Mouse (Mus musculus) cerebellum, postnatal 10 days (tissue): ENCODE results near the gene Zrsr1.

ENCODE experiments used
- DNase-seq, 2 experiments: peaks; one replicate each; pipeline ENCODE4 v3.0.0; 2021; ENCODE audit warnings: mixed read lengths in 2 of 2

The Zrsr1 gene

GRCm38 (mm10) chr11:23013580-23014294 lies 41.9 kb downstream of the Zrsr1 start:
- no peak for DNase-seq

- DNase-seq, result no peak
Observed at GRCm38 (mm10) chr11:23014996-23015395, 43.2 kb downstream of the Zrsr1 start.

GRCm38 (mm10) chr11:23017943-23018342 lies 46.1 kb downstream of the Zrsr1 start:
- DNase-seq, result no peak

- no peak for DNase-seq
Observed at GRCm38 (mm10) chr11:23020116-23020770, 48.4 kb downstream of the Zrsr1 start.

- DNase-seq, result no peak
Observed at GRCm38 (mm10) chr11:23020841-23021240, 49.0 kb downstream of the Zrsr1 start.

GRCm38 (mm10) chr11:23023155-23023554 lies 51.4 kb downstream of the Zrsr1 start:
- DNase-seq, result no peak

- no peak for DNase-seq
Observed at GRCm38 (mm10) chr11:23024169-23024568, 52.4 kb downstream of the Zrsr1 start.
